Mouse (Mus musculus) midbrain, embryonic 14.5 days (tissue): Measurements from ENCODE around the gene Cdkn2aip. TPM values are rescaled to one million over a fixed set of nuclear protein-coding genes. Genes with fewer than 3 reads are reported as not detected.

Source experiments
- ATAC-seq: fragments of 200-750 bp; cut with Nextera tagmentation; 2 replicates; pipeline ENCODE4 v1.8.0; 2017; ENCODE audit warnings: moderate number of reproducible peaks, moderate library complexity; ENCODE audit not compliant: low FRiP score, low TSS enrichment
- DNase-seq: peaks from one replicate; pipeline ENCODE4 v3.0.0-alpha.2; 2015
- H3K27ac ChIP-seq: fragments of 300-500 bp; sonication (generic); replicated peaks from 2 replicates; pipeline ENCODE4 v1.5.1; 2014; ENCODE audit warnings: mild to moderate bottlenecking, low read depth, low read length, moderate library complexity
- H3K27me3 ChIP-seq: fragments of 300-500 bp; sonication (generic); 2 replicates; pipeline ENCODE4 v1.6.1; 2014; ENCODE audit warnings: low read length, control low read depth, mixed read lengths; ENCODE audit not compliant: control insufficient read depth, insufficient read depth
- H3K36me3 ChIP-seq: fragments of 300-500 bp; sonication (generic); 2 replicates; pipeline ENCODE4 v1.6.1; 2014; ENCODE audit warnings: low read length, control low read depth; ENCODE audit not compliant: control insufficient read depth, insufficient read depth
- H3K4me1 ChIP-seq: fragments of 300-500 bp; sonication (generic); 2 replicates; pipeline ENCODE4 v1.6.1; 2014; ENCODE audit warnings: mild to moderate bottlenecking, antibody characterized with exemption, low read length, control low read depth; ENCODE audit not compliant: control insufficient read depth, insufficient read depth
- H3K4me2 ChIP-seq: fragments of 300-500 bp; sonication (generic); 2 replicates; pipeline ENCODE4 v1.6.1; 2014; ENCODE audit warnings: mild to moderate bottlenecking, low read length, moderate library complexity
- H3K4me3 ChIP-seq: fragments of 300-500 bp; sonication (generic); replicated peaks from 2 replicates; pipeline ENCODE4 v1.5.1; 2014; ENCODE audit warnings: low read depth, low read length
- H3K9ac ChIP-seq: fragments of 300-500 bp; sonication (generic); replicated peaks from 2 replicates; pipeline ENCODE4 v1.6.1; 2014; ENCODE audit warnings: mild to moderate bottlenecking, low read length, moderate library complexity
- H3K9me3 ChIP-seq: fragments of 300-500 bp; sonication (generic); 2 replicates; pipeline ENCODE4 v1.6.1; 2016; ENCODE audit warnings: low read length, control low read depth, mixed read lengths; ENCODE audit not compliant: control insufficient read depth
- WGBS: fragments of 180-500 bp; shearing (Covaris S2); extraction: QIAGEN DNeasy Blood & Tissue Kit; methylation state at CpG from one replicate; pipeline ENCODE4 v1.1.7; 2014; 5-methylcytosine and 5-hydroxymethylcytosine counted together
- polyA plus RNA-seq: library from polyadenylated mRNA; unstranded; fragments of >200 nt; fragmentation: Nextera tagmentation; extraction: Ambion mirVana; gene quantifications from 2 replicates; pipeline ENCODE4 v1.2.1, GENCODE M21; 2014

Gene Cdkn2aip
- 36.6 and 37.9 TPM in 2 replicates for polyA plus RNA-seq

DNA sequence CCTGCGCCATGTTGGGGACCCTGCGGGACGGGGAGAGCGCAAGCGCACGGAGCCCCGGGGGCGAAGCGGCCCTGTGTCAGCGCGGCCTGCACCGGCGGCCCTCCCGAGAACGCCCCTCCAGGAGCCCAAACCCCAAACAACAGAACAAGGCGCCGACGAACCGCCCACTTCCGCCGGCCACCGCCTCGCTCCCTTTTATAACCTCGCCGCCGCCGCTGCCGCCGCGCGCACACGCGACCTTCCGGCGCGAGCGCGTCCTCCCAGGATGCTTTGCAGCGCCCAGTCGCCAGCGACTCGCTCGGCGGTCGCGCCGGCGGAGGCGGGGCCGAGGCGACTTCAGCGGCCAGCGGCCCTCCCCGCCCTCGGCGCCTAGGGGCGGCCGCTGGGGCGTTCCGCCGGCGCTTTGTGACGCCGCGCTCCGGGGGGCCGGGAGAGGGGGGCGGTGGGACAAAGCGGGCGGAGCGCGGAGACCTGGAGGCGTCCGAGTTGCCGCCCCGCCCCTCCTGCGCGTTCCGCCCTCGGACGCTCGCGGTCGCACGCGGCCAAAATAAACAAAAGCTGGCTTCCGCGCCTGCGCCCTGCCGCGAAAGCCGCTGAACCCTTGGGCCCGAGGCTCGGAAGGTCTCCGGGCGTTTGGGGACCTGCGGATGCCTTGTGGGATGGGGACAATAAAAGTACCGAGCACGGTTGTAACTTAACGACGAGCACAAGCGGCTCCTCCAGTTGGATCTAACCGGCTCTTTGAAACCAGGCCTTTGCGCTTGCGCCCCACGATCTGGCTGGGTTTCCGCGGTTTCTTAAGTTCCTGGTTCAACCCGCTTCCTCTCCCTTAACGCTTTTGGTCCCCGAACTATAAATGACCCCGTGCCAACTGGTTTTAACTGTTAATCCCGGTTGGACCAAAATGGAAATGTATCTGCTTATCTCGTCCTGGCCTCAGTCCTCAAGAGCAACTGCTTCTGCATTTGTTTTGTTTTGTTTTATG lies at the start of gene Cdkn2aip:
Cdkn2aip (minus strand) TSS at position 172 of the 985 bp plus-strand sequence.
- Histone ChIP-seq H3K9me3 (no peaks in the 10 kb centered on the region), H3K36me3 (peaks cover 18% of the 10 kb centered on the region), H3K27me3 (no peaks in the 10 kb centered on the region), H3K4me2 (peak within 1 kb of the TSS; percentile 69), H3K27ac (peak within 1 kb of the TSS; percentile 97), H3K9ac (peak within 1 kb of the TSS; percentile 93), H3K4me3 (peak within 1 kb of the TSS; percentile 99), H3K4me1 (peaks cover 17% of the 10 kb centered on the region; the same call in 1 of the 2 replicates)
- DNase-seq (peak; percentile 98), ATAC-seq (peak; percentile 95)
- under 1% methylated on average over 106 of the region's 114 CpGs for WGBS

DNA sequence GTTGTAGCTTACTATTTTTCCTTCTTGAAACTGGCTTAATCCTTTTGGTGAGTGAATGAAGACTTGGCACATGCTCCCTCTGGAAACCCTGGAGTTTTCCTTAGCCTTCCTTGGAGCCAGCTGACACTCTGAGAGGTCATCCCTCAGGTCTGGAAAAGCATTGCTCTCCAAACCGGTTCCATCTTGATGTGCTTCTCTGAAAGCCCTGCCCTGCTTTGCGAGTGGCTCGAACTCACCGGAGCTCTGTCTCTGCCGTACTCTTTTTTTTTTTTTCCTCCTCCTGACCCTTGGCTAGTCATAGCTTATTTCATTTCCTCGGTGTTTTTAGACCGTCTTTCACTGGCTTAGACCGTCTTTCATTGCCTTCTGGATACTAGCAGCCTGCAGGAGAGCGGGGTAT lies 49.5 kb upstream of the Cdkn2aip start:
- no peak overlapping the region for H3K4me3 ChIP-seq
- no peak overlapping the region for H3K9ac ChIP-seq
- no peaks in the 10 kb centered on the region for H3K27me3 ChIP-seq
- H3K4me1 ChIP-seq: peaks cover 13% of the 10 kb centered on the region; the same call in 1 of the 2 replicates
- H3K4me2 ChIP-seq: peak overlapping the region; percentile 33
- H3K36me3 ChIP-seq: no peaks in the 10 kb centered on the region
- 22% methylated on average over 9 of the region's 9 CpGs for WGBS
- peak; percentile 29 for DNase-seq
- no peak overlapping the region for H3K27ac ChIP-seq
- ATAC-seq: no peak
- no peaks in the 10 kb centered on the region for H3K9me3 ChIP-seq

DNA sequence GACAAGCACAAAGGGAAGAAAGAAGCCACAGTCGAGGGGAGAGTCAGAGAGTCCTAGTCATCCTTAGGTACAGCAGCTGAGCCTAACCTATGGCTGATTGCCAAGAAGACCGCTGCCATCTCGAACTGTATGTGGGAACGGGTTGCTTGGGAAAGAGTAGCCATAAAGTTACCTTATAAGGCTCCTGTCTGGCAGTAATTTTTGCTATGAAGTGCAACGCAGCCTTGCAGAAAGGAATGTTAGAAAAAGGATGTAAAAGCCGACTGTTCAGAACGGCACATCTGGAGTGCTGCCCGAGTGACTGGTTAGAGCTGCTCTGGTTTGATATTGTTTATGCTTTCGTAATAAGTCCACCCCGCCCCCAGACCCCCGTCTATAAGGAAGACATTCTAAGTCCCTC lies 47.0 kb upstream of the Cdkn2aip start:
- ATAC-seq (no peak), DNase-seq (no peak)
- Histone ChIP-seq H3K4me2 (no peak overlapping the region), H3K4me3 (no peak overlapping the region), H3K9me3 (no peaks in the 10 kb centered on the region), H3K36me3 (no peaks in the 10 kb centered on the region), H3K4me1 (peaks cover 13% of the 10 kb centered on the region; the same call in 1 of the 2 replicates), H3K27ac (no peak overlapping the region), H3K9ac (no peak overlapping the region), H3K27me3 (no peaks in the 10 kb centered on the region)
- WGBS: 73% methylated on average over 11 of the region's 11 CpGs

DNA sequence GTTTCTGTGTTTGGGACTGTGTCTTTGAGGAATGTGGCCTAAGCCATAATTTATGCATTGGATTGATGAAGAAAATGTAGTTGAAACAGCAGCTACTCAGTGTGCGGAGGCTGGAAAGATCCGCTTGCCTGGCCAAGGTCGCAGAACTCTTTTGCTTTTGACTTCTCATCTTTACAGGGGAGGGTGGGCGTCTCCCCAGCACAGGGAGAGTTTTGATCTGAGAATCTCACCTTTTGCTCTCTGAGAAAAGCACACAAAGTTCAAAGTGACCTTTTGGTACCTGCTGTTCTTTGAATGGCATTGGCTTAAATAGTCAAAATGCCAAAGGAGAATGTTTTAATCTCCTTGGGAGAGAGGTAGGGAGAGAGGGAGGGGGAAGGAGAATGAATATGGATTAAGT lies 46.5 kb upstream of the Cdkn2aip start:
- no peaks in the 10 kb centered on the region for H3K9me3 ChIP-seq

DNA sequence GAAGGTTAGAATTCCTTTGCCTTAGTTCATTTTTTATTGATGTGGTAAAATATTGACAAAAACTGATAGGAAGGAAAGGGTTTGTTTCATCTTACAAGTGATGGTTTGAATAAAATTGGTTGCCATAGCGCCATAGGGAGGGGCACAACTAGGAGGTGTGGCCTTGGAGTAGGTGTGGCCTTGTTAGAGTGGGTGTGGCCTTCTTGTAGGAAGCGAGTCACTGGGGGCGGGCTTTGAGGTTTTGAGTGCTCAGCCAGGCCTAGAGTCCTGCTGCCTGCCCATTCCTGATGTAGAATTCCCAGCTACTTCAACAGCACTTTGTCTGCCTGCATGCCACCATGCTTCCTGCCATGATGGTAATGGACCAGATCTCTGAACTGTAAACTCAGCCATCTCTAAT lies 39.4 kb upstream of the Cdkn2aip start:
- ATAC-seq: no peak
- DNase-seq: no peak
- H3K36me3 ChIP-seq: no peaks in the 10 kb centered on the region
- H3K4me2 ChIP-seq: no peak overlapping the region
- H3K9ac ChIP-seq: no peak overlapping the region
- no peaks in the 10 kb centered on the region for H3K9me3 ChIP-seq
- H3K4me1 ChIP-seq: no peaks in the 10 kb centered on the region
- H3K4me3 ChIP-seq: no peak overlapping the region
- H3K27ac ChIP-seq: no peak overlapping the region
- no peaks in the 10 kb centered on the region for H3K27me3 ChIP-seq
- 94% methylated on average over 3 of the region's 3 CpGs for WGBS

More for the DNA sequence above, 46.5 kb upstream of the Cdkn2aip start:
- Histone ChIP-seq H3K4me3 (no peak overlapping the region), H3K36me3 (no peaks in the 10 kb centered on the region), H3K9ac (no peak overlapping the region), H3K27me3 (no peaks in the 10 kb centered on the region), H3K27ac (no peak overlapping the region), H3K4me2 (no peak overlapping the region), H3K4me1 (peaks cover 13% of the 10 kb centered on the region; the same call in 1 of the 2 replicates)
- 42% methylated on average over 4 of the region's 4 CpGs for WGBS
- no peak for ATAC-seq
- DNase-seq: no peak

DNA sequence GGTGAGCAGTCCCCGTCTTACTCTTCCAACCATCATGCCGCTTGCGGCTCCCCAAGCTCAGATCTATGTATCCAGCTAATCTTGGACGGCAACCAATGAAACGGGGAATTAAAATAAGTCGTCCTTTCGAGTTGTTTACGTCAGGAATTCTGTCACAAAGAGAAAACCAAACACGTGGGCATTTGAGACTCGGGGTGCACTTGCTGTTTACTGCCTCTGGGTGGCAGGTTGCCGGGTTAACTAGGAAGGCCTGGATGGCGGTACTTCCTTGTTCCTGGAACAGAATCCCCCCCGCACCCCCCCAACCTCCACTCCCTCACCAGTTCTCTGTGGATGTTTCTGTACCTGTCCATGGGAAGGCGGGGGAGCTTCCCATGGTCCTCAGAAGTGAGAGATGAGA lies 36.4 kb upstream of the Cdkn2aip start:
- Histone ChIP-seq H3K4me1 (no peaks in the 10 kb centered on the region), H3K9me3 (no peaks in the 10 kb centered on the region), H3K36me3 (no peaks in the 10 kb centered on the region), H3K27me3 (no peaks in the 10 kb centered on the region), H3K9ac (no peak overlapping the region), H3K4me3 (no peak overlapping the region), H3K27ac (no peak overlapping the region), H3K4me2 (no peak overlapping the region)
- DNase-seq: no peak
- 63% methylated on average over 14 of the region's 14 CpGs for WGBS
- ATAC-seq: no peak

DNA sequence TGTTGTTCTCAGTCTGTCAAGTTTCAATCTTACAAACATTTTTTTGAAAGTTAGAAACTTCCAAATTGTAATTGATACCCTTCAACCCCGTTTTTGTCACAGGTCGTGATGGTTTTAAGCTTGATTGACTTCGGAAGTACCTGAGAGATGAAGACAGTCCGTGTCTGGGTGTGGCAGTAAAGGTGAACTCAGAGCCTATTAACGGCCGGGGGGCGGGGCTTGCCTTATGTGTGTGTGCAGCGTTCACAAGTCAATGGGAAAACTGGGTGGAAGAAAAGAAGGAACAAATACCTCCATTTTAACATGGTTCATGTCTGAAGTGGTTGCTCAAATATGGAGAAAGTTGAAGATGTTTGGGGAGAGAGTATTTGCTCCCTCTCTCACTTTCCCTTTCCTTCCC lies 35.8 kb upstream of the Cdkn2aip start:
- Histone ChIP-seq H3K27ac (no peak overlapping the region), H3K27me3 (no peaks in the 10 kb centered on the region), H3K36me3 (no peaks in the 10 kb centered on the region), H3K9me3 (no peaks in the 10 kb centered on the region), H3K4me2 (no peak overlapping the region), H3K4me3 (no peak overlapping the region), H3K9ac (no peak overlapping the region), H3K4me1 (no peaks in the 10 kb centered on the region)
- WGBS: 79% methylated on average over 8 of the region's 8 CpGs
- no peak for DNase-seq
- no peak for ATAC-seq

DNA sequence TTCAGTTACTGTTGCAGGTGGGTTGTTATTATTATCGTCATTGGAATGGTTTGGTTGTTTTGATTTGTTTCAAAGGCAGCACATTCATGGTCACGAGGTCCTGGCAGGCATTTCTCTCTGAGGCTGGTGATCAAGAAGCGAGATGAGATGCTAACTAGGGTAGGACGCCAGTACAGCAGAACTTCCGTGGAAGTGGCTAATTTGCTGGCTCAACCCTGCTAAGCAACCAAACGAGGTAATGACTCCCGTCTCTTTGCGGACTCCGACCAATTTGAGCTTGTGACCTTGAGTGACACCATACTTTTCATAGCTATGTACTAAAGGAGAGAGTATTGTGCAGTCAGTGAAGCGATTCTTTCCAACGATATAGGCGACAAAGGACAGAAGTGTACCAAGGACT lies 32.6 kb upstream of the Cdkn2aip start:
- Histone ChIP-seq H3K36me3 (no peaks in the 10 kb centered on the region), H3K4me2 (no peak overlapping the region), H3K4me3 (no peak overlapping the region), H3K4me1 (0 out of 2 replicates have a peak, but pooled peaks cover 5% of the 10 kb centered on the region), H3K9me3 (no peaks in the 10 kb centered on the region), H3K27me3 (no peaks in the 10 kb centered on the region), H3K9ac (no peak overlapping the region), H3K27ac (no peak overlapping the region)
- no peak for DNase-seq
- ATAC-seq: no peak
- WGBS: 83% methylated on average over 12 of the region's 12 CpGs

DNA sequence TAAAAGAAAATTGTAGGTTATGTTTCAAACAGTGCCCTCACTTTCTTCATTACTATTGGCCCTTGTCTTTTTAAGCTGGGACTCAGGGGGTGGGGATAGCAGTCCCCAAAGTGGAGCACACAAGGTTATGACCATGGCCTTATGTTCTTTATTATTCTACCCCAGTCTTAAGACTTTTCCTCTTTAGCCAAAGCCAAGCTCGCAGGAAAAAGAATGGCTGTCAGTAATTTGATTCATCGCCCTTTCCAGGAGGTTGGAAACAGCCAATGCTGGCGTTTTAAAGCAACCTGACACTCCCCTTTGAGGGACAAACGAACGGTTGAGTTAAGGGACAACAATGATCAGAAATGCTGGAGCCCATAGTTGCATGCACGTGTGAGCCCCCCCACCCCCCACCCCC lies 32.1 kb upstream of the Cdkn2aip start:
- WGBS: 30% methylated on average over 6 of the region's 6 CpGs
- Histone ChIP-seq H3K36me3 (no peaks in the 10 kb centered on the region), H3K27me3 (no peaks in the 10 kb centered on the region), H3K9ac (no peak overlapping the region), H3K4me1 (0 out of 2 replicates have a peak, but pooled peaks cover 5% of the 10 kb centered on the region), H3K9me3 (no peaks in the 10 kb centered on the region), H3K4me2 (no peak overlapping the region), H3K4me3 (no peak overlapping the region), H3K27ac (no peak overlapping the region)
- DNase-seq (no peak), ATAC-seq (no peak)
